Mouse (Mus musculus) bone marrow, adult 2 months (tissue): ENCODE measurements around the gene Ndufa12. TPM values are rescaled to one million over a fixed set of nuclear protein-coding genes. Genes with fewer than 3 reads are reported as not detected.

ENCODE experiments used
- H3K27ac ChIP-seq: fragments of 200-500 bp; 2 replicates; pipeline ENCODE4 v1.5.1; 2012; ENCODE audit warnings: low read depth, mild to moderate bottlenecking, control low read depth, inconsistent platforms, low read length; ENCODE audit not compliant: control insufficient read depth, poor library complexity, insufficient read depth
- H3K4me1 ChIP-seq: fragments of 200-500 bp; 2 replicates; pipeline ENCODE4 v1.6.1; 2011; ENCODE audit warnings: low read length; ENCODE audit not compliant: control insufficient read depth, insufficient read depth
- H3K4me3 ChIP-seq: fragments of 200-500 bp; replicated peaks from 2 replicates; pipeline ENCODE3; 2011; ENCODE audit warnings: mild to moderate bottlenecking, low read depth, low read length, control low read depth; ENCODE audit not compliant: control insufficient read depth
- CTCF ChIP-seq: fragments of 200-500 bp; IDR thresholded peaks from 2 replicates; pipeline ENCODE4 v1.5.1; 2011; ENCODE audit warnings: low read length, control low read depth; ENCODE audit not compliant: control insufficient read depth, insufficient read depth
- POLR2A ChIP-seq: fragments of 200-500 bp; IDR thresholded peaks from 2 replicates; pipeline ENCODE4 v1.6.1; 2011; ENCODE audit warnings: low read depth, mild to moderate bottlenecking, control low read depth, low read length, borderline replicate concordance; ENCODE audit not compliant: control insufficient read depth
- WGBS: fragments of 180-500 bp; shearing (Covaris S2); methylation state at CpG from one replicate; pipeline ENCODE4 v1.1.7; 2018; 5-methylcytosine and 5-hydroxymethylcytosine counted together
- polyA plus RNA-seq: library from polyadenylated mRNA; stranded (reverse); fragments of >200 nt; gene quantifications from 2 replicates; pipeline ENCODE4 v1.2.4, GENCODE M21; 2011; ENCODE audit warnings: low replicate concordance; ENCODE audit not compliant: missing spikeins, insufficient read depth, insufficient read length

Gene Ndufa12
- polyA plus RNA-seq, 1 experiment: 104 TPM

- H3K27ac ChIP-seq: no peak overlapping the region
- H3K4me3 ChIP-seq: no peak overlapping the region
- 74% methylated on average over 5 of the region's 5 CpGs for WGBS
- TF ChIP-seq POLR2A (no peak), CTCF (no peak)
- no peaks in the 10 kb centered on the region; the same call in 1 of the 2 replicates for H3K4me1 ChIP-seq
Observed at GRCm38 (mm10) chr10:94164104-94164845, 34.2 kb upstream of the Ndufa12 start.

- Histone ChIP-seq H3K4me1 (no peaks in the 10 kb centered on the region), H3K4me3 (no peak overlapping the region), H3K27ac (no peak overlapping the region)
- no peak for TF ChIP-seq CTCF
- TF ChIP-seq POLR2A: no peak
- 87% methylated on average over 16 of the region's 16 CpGs for WGBS
Observed at GRCm38 (mm10) chr10:94165426-94165825, 33.1 kb upstream of the Ndufa12 start.

GRCm38 (mm10) chr10:94167051-94167750 lies 31.3 kb upstream of the Ndufa12 start:
- H3K4me1 ChIP-seq: no peaks in the 10 kb centered on the region
- H3K27ac ChIP-seq: no peak overlapping the region
- no peak overlapping the region for H3K4me3 ChIP-seq
- 89% methylated on average over 11 of the region's 11 CpGs for WGBS
- TF ChIP-seq POLR2A (no peak), CTCF (no peak)

- H3K27ac ChIP-seq: no peak overlapping the region
- 88% methylated on average over 12 of the region's 12 CpGs for WGBS
- no peaks in the 10 kb centered on the region for H3K4me1 ChIP-seq
- TF ChIP-seq POLR2A: no peak
- no peak for TF ChIP-seq CTCF
- H3K4me3 ChIP-seq: no peak overlapping the region
Observed at GRCm38 (mm10) chr10:94171440-94172130, 26.9 kb upstream of the Ndufa12 start.

- Histone ChIP-seq H3K4me3 (no peak overlapping the region), H3K27ac (no peak overlapping the region), H3K4me1 (no peaks in the 10 kb centered on the region)
- TF ChIP-seq POLR2A: no peak
- no peak for TF ChIP-seq CTCF
- WGBS: 88% methylated on average over 11 of the region's 11 CpGs
Observed at GRCm38 (mm10) chr10:94172137-94172536, 26.4 kb upstream of the Ndufa12 start.

- H3K4me1 ChIP-seq: no peaks in the 10 kb centered on the region
Observed at GRCm38 (mm10) chr10:94172706-94173105, 25.8 kb upstream of the Ndufa12 start.

GRCm38 (mm10) chr10:94174652-94175051 lies 23.9 kb upstream of the Ndufa12 start:
- 79% methylated on average over 7 of the region's 7 CpGs for WGBS
- TF ChIP-seq POLR2A (no peak), CTCF (no peak)
- no peak overlapping the region for H3K4me3 ChIP-seq
- no peak overlapping the region for H3K27ac ChIP-seq
- H3K4me1 ChIP-seq: no peaks in the 10 kb centered on the region

More at GRCm38 (mm10) chr10:94172706-94173105, 25.8 kb upstream of the Ndufa12 start:
- no peak overlapping the region for H3K4me3 ChIP-seq
- no peak for TF ChIP-seq POLR2A
- 89% methylated on average over 6 of the region's 6 CpGs for WGBS
- no peak overlapping the region for H3K27ac ChIP-seq

GRCm38 (mm10) chr10:94183199-94183598 lies 15.3 kb upstream of the Ndufa12 start:
- 62% methylated on average over 4 of the region's 4 CpGs for WGBS
- H3K4me1 ChIP-seq: no peaks in the 10 kb centered on the region
- TF ChIP-seq POLR2A (no peak), CTCF (no peak)
- H3K27ac ChIP-seq: no peak overlapping the region
- no peak overlapping the region for H3K4me3 ChIP-seq
